Mouse (Mus musculus) right cerebral cortex, postnatal 36 days (tissue): ENCODE results near the gene Wars.

Experiments used
- DNase-seq, 2 experiments: peaks; one replicate each; pipeline ENCODE4 v3.0.0; 2022; ENCODE audit warnings: low spot score in 2 of 2, mixed read lengths in 1 of 2

Wars gene

DNA sequence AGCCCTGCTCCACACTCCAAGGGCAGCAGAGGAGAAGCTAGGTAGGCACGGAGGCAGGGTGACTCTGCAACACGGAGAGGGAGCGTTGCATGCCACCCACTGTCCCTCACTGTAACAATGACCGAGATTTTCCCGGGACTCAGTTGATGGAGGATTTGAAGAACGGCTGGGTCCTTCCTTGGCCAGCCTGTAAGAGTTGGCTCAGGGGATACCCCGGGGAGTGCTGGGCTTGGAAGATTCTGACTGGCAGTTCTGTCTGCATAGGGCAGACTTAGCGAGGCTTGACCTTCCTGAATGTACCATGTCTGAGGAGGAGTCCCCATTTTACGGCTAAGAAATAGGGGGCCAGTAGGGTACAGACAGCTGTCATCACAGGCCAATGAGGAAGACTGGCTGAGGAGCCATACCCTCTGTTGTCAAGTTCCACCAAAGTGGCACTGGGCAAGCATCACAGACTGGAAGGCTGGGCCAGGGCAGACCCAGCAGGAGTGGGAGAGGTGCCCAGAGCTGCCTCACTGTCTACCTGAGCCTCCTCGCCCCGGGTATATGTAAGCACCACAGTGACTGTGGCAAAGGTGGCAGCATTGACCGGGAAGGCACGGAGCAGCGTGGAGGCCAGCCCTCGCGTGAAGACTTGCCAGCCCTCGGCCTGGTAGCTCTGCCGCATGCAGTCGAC, 67.6 kb downstream of the Wars start:
- DNase-seq = no peak

DNA sequence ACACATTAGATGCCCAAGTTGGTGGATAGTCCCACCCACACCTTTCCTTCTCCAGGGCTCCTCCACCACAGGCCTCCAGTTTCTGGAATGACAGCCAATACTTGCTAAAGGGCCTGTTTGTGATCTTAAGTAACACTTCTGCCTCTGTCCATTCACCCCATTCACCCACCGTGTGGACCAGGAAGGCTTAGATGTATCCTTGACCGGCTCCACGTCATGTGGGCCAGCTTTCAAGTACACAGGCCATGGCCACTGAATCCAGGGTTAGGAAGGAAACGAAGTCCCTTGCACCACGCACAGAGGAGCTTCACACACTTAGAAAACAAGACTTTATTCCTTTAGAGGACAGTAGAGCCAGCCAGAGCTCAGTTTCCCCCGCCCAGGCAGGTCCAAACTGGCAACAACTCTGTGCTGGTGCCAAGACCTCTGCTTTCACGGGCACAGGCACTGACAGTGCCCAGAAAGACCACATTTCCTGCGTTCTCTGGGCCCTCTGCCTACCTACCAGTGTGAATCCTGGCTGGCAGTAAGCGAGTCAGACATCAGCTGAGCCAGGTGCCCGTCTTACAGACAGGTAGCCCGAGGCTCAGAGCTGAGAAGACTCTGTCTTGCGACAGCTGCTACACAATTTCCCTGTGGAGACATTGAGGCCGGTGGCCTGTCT, 68.3 kb downstream of the Wars start:
- no peak for DNase-seq

DNA sequence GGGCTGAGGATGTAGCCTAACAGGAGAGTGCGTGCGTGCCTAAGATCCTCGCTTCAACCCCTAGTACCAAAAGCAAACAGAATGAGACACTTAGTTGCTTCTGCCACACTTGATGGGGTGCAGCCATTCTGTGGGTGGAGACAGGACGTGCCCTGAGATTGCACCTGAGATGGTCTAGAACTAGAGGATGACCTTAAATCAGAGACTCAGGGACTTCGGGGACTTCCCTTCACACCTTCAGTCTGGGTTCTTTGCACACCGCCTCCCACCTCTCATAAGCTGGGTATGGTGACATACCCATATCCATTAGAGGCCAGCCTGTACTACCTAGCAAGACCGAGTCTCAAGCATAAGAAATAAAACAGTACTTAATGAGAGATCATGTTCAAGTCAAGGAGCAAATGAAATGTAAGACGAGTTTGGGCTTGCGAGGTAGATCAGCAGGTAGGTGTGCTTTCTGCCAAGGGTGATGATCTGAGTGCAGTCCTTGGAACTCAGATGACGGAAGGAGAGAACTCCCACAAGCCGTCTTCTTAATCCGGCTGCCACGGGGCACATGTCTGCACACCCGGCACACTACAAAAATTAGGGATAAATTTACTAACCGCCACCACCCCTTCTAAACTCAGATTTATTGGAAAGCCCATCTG, 69.6 kb downstream of the Wars start:
- DNase-seq = no peak

DNA sequence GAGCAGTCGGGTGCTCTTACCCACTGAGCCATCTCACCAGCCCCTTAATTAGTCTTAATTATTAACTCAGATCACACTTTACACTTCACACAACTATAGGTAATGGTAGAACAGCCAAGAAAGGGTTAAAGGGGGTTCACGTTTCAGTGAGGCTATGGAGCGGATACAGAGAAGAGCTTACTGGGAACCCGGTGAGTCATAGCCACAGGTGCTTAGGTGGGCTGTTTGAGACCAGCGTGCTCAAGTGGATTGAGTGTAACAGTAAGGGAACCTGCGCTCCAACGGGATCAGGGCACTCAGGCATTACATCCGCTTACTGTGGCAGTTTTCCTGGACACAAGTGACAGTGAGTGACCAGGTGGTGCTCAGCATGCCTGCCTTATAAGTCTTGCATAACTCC, 70.9 kb downstream of the Wars start:
- DNase-seq = no peak

DNA sequence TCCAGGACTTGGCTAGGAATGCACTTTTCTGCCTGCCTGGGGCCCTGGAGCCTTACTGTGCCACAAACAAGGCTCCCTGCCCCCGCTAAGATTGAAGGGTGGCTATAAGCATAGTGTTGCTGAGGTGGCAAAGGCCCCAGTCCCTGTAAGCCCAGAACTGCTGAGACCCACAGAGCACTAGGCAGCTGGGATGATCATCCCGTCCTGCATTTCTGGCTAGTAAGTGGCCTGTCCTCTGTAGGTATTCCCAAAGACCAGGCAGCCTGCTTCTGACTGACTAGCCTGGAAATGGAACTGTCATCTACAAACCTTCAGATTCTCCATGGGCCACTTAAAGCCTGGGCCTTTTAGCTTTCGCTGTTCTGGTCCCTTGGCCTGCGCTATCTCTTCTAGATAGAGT, 73.5 kb downstream of the Wars start:
- no peak for DNase-seq

DNA sequence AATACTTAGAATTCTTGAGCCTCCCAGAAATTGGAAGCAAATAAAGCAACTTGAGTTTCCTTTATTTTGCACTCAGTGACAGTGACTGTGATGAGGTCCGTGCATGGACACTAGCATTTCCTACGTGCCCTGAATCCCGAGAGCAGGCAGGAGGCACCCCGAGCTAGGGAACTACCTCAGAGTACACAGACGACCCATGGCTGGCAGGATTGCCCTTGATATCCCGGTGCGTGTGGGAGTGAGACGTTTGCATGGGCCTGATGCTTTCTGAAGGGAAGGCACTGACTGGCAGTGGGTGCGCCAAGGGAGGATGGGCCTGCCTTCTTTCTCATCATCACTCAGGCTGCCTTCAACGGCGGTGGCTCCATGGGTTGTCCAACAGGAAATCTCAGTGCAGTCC, 77.4 kb downstream of the Wars start:
- DNase-seq = no peak

DNA sequence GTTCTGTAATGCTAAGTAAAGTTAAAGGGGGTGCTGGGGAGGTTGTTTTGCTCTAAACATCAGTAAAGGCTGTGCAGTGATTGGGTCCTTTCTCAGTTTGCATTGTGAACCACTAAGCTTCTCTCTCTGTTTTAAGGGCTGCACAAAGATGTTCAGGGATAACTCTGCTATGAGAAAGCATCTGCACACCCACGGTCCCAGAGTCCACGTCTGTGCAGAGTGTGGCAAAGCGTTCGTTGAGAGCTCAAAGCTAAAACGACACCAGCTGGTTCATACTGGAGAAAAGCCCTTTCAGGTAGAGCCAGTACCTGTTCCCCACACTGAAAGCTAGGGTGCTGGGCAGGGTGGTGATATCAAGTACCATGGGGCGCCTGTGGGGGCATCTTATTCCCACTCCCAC, 79.5 kb downstream of the Wars start:
- no peak for DNase-seq

DNA sequence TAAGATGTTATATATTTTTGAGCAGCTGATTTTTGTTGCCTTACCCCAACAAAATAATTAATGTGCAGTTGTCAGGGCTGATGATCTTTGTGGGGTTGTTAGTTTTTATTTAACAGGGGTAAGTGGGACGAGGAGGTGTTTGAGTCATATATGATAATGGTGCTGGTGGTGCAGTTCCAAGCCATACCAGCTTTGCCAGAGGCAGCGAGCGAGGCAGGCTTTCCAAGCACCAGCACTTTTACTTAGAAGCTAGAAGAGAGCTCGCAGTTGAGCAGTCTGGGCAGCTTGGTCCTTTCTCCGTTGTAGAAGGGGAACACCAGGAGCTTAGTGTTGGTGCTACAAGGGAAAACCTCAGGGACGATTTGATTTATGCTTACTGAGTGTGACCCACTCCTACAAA, 81.5 kb downstream of the Wars start:
- DNase-seq = no peak

DNA sequence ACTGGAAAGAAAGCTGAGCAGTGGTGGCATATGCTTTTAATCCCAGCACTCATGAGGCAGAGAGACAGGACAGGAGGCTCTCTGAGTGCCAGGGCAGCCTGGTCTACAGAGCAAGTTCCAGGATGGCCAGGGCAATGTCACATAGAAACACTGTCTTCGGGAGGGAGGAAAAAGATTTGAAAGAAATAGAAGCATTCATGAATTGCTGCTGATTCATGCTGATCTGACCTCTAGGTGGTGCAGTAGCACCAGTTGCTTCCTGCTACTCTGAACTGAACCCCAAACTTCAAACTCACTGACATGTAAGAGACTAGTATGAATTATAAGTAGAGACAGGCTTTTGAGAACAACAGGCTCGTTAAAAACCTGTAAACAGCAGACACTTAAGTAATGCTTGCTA, 82.8 kb downstream of the Wars start:
- no peak for DNase-seq

DNA sequence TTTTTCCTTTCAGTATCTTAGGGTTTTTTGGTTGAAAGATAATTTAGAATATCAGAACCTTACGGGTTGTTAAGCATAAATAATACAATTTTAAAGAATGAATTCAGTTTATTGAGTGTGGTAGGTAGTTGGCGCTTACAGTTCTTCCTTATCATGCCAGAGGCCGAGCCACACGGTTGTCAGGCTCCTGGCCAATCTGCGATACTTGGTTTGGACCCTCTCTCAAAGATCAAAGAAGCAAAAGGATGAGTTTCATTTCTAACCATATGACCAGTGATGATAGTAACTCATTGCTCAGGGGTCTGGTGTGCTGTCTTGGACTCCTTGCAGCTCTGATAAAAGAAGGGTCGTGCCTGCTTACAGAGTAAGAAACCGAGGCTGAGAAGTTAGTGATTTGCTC, 83.7 kb downstream of the Wars start:
- no peak for DNase-seq
